In genomic region chr3:97255706-97256339, GRCm38 (mm10) we compare ENCODE assay signal across 10 mouse cellular contexts. TPM values are rescaled to one million over a fixed set of nuclear protein-coding genes. Genes with fewer than 3 reads are reported as not detected.
DNase-seq lines count a peak whose midpoint lies in the region; ATAC-seq and TF ChIP-seq lines count a peak whose summit lies in the region.
"Had no signal": no experiment of that assay in that cellular context is flagged by ENCODE, and none has a peak within 500 bp of the region (broad histone marks: within the 10 kb centered on the region; RNA-seq: fewer than 3 reads in every experiment).

No protein-coding gene starts in this region.

- peak overlapping the region; percentile 33 for H3K4me2 ChIP-seq in neural tube, embryonic 12.5 days (replicated peaks)
- peak overlapping the region; percentile 50 for H3K4me2 ChIP-seq in intestine, postnatal 0 days (replicated peaks; ENCODE audit: low read depth)
- no peak overlapping the region for H3K4me2 ChIP-seq in stomach, embryonic 16.5 days (ENCODE audit: low read depth, low read length)

- H3K9me3 ChIP-seq in neural tube, embryonic 12.5 days, result no peaks in the 10 kb centered on the region
- 0 out of 2 replicates have a peak, but pooled peaks cover 3% of the 10 kb centered on the region for H3K9me3 ChIP-seq in intestine, postnatal 0 days (ENCODE audit: control insufficient read depth)
- 0 out of 2 replicates have a peak, but pooled peaks cover 3% of the 10 kb centered on the region for H3K9me3 ChIP-seq in stomach, embryonic 16.5 days (replicated peaks; ENCODE audit: control insufficient read depth, low read length)

- TF ChIP-seq CTCF in intestine, postnatal 0 days (IDR thresholded peaks at IDR 0.05; ENCODE audit: low read depth), result no peak

- H3K4me1 ChIP-seq in neural tube, embryonic 12.5 days, result peaks cover 26% of the 10 kb centered on the region
- 0 out of 2 replicates have a peak, but pooled peaks cover 6% of the 10 kb centered on the region for H3K4me1 ChIP-seq in intestine, postnatal 0 days (replicated peaks; ENCODE audit: control insufficient read depth, insufficient read depth, low read length)
- peaks cover 20% of the 10 kb centered on the region for H3K4me1 ChIP-seq in stomach, embryonic 16.5 days (ENCODE audit: control insufficient read depth, insufficient read depth, low read length)

- ATAC-seq in neural tube, embryonic 12.5 days (ENCODE audit: low FRiP score, low read depth), result no peak
- ATAC-seq in intestine, postnatal 0 days, result peak; percentile 98
- peak; percentile 83 for ATAC-seq in stomach, embryonic 16.5 days (ENCODE audit: insufficient read depth, low FRiP score)

- H3K27ac ChIP-seq in neural tube, embryonic 12.5 days, result no peak overlapping the region
- H3K27ac ChIP-seq in intestine, postnatal 0 days (ENCODE audit: low read depth, low read length), result peak overlapping the region; percentile 80
- H3K27ac ChIP-seq in stomach, embryonic 16.5 days (ENCODE audit: low read length), result peak overlapping the region; percentile 19; the same call in 1 of the 2 replicates

- no peak overlapping the region for H3K4me3 ChIP-seq in neural tube, embryonic 12.5 days
- H3K4me3 ChIP-seq in intestine, postnatal 0 days (ENCODE audit: low read depth, low read length), result peak overlapping the region; percentile 16
- no peak overlapping the region for H3K4me3 ChIP-seq in stomach, embryonic 16.5 days (replicated peaks; ENCODE audit: low read length)

- WGBS in neural tube, embryonic 12.5 days, result 31% methylated on average over 9 of the region's 9 CpGs
- WGBS in intestine, postnatal 0 days, result 25% methylated on average over 9 of the region's 9 CpGs
- 40% methylated on average over 9 of the region's 9 CpGs for WGBS in stomach, embryonic 16.5 days

- H3K36me3 ChIP-seq in neural tube, embryonic 12.5 days, result peaks cover 9% of the 10 kb centered on the region
- H3K36me3 ChIP-seq in intestine, postnatal 0 days (ENCODE audit: control insufficient read depth, insufficient read depth), result no peaks in the 10 kb centered on the region
- H3K36me3 ChIP-seq in stomach, embryonic 16.5 days (ENCODE audit: control insufficient read depth, insufficient read depth, low read length), result no peaks in the 10 kb centered on the region

- H3K9ac ChIP-seq in neural tube, embryonic 12.5 days, result no peak overlapping the region
- 0 out of 2 replicates have a peak overlapping the region, but pooled peaks have one; percentile 17 for H3K9ac ChIP-seq in intestine, postnatal 0 days (ENCODE audit: low read depth, low read length)
- H3K9ac ChIP-seq in stomach, embryonic 16.5 days (ENCODE audit: low read length), result no peak overlapping the region

- H3K27me3 ChIP-seq in neural tube, embryonic 12.5 days (replicated peaks), result no peaks in the 10 kb centered on the region
- H3K27me3 ChIP-seq in intestine, postnatal 0 days (replicated peaks; ENCODE audit: control insufficient read depth, insufficient read depth, low read length), result no peaks in the 10 kb centered on the region
- no peaks in the 10 kb centered on the region for H3K27me3 ChIP-seq in stomach, embryonic 16.5 days (ENCODE audit: control insufficient read depth, insufficient read depth, low read length)

- intact Hi-C loops in heart, postnatal 36 days (cut with DNase I), result no loop called here

- peak; percentile 82 for DNase-seq in heart, adult 11 months
- DNase-seq in heart, postnatal 36 days, result no peak
- no peak for DNase-seq in neural tube, embryonic 10.5 days (ENCODE audit: extremely low spot score, low spot score)
- DNase-seq in testis, postnatal 14 days (ENCODE audit: low spot score), result no peak
- no peak for DNase-seq in left cerebral cortex, adult 8-10 months (ENCODE audit: low spot score in 2 of 2)
- DNase-seq: cerebellum, adult 18-20 months; lung, postnatal 10 days had no signal

RNA-seq across cellular contexts. Expression of gene Bcl9, which starts 41.9 kb away (rescaled TPM):
- 10 to 100 TPM; 20.2 to 28.6 TPM for total RNA-seq in heart, postnatal 36 days (2021)
- 60.9 and 72.2 TPM in 2 replicates for polyA plus RNA-seq in neural tube, embryonic 12.5 days (2016; fragmentation: Nextera tagmentation; extraction: Ambion mirVana)
- polyA plus RNA-seq in intestine, postnatal 0 days (2015; fragmentation: Nextera tagmentation; extraction: Ambion mirVana), result 21.2 and 26.7 TPM in 2 replicates
- 41.9 and 43.2 TPM in 2 replicates for polyA plus RNA-seq in stomach, embryonic 16.5 days (2015; fragmentation: Nextera tagmentation; extraction: Ambion mirVana)
- 10 to 100 TPM; 43.1 to 54.8 (median 50.6) TPM for total RNA-seq in left cerebral cortex, adult 8-10 months (2022)
